Mouse (Mus musculus) urinary bladder, adult 2 months (tissue): Measurements from ENCODE around the gene Fam3a. TPM values are rescaled to one million over a fixed set of nuclear protein-coding genes. Genes with fewer than 3 reads are reported as not detected.
"Not testable (repeated sequence)": the region's sequence is repeated elsewhere in the genome, so short reads cannot be mapped to it uniquely, and the experiment has no call there.

ENCODE experiments used
- DNase-seq: peaks from one replicate; pipeline ENCODE4 v3.0.0; 2022; ENCODE audit warnings: low spot score
- polyA plus RNA-seq: library from polyadenylated mRNA; depleted of rRNA; stranded (reverse); fragments of >200 nt; gene quantifications from 2 replicates; pipeline ENCODE4 v1.2.3, GENCODE M21; 2012; rRNA removed

Gene Fam3a
- 38.3 and 40.6 TPM in 2 replicates for polyA plus RNA-seq

DNA sequence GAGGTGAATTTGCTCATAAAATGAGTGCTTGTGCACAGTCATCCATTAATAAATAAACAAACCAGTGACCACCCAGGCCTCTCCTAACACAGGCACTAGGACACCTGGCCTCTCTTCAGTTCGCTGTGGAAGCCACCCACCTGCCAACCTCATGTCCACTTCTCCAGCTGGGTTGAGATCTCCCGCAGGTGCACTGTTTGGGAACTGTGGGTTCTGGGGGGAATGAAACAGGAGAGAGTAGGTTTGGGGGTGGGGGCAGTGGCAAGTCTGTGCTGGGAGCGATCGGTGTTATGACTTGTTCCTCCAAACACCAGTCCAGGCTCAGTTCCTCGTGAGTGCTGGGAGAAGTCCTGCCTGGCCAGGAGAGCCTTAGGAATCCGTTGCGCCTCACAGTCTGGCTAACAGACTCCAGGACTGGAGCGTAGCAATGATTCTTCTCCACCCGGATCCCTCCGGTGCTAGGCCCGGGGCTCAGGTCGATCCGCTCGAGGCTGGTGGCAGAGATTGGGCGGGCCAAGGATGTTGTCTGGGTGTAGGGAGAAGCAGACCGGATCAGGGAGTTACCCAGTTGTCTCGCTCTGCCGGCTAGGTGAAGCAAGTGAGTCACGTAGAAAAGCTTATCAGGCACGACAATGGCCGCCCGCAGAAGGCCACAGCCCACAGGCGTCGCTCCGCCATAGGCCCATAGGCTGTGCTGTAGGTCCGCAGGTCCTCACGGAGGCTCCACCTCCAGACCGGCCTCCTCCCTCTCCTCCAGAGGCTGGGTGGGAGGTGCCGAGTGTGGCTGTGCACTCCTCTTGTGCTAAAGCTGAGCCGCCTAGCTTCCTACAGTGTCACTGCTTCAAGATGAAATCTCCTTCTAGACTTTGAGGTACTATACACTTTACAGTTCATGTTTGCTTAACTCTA is at the start of gene Fam3a, which contains the start of gene Ikbkg:
Gene Fam3a, minus strand, starts transcription at position 738 of the 909 bp plus-strand sequence.
Gene Ikbkg, plus strand, starts transcription at position 756 of the 909 bp plus-strand sequence.
- DNase-seq, result peak; percentile 59

DNA sequence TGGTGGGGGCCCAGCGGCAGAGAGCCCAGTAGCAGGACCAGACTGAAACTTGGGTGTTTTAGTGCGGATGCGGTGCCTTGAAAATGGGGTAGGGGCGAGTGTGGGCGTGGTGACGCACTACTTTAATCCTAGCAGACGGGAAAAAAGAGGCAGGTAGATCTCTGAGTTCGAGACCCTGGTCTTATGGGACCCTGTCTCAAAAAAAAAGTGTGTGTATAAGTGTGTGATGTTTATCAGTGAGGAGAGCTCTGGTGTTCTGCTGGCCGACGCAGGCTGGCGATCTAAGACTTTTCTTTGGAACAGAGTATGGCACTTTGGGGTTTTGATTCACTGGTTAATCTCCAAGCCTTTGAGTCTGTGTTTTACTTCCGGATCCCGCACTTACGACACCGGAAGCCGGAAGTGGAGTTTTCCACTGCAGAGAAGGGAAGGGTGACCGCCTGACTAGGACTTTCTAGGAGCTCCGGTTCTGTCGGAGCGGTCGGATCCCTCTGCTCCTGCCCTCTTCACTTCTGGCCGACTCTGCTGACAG is 36.3 kb upstream of the Fam3a start:
- no peak for DNase-seq

DNA sequence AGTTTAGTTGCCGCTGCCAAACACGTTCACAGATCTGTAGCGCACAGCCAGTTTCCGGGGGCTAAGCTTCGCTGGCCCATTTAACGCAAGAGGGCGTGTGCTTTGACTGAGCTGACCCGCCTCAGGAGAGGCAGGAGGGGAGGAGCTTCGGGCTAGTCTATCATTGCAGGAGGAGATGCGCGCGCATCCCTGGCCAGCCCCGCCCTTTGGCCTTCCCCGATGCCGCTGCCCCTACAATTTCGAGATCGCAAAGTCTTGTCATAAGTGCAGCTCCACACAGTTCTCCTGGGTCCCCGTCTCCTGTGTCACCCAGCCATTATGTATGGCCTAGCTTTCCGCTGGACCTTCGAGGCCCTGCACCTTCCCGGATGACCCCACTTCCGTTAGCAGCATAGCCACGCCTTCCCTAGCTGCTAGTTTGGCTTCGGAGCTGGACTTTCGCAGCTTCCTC is 35.8 kb upstream of the Fam3a start, which contains the start of gene G6pdx:
Gene G6pdx, minus strand, starts transcription at position 369 of the 451 bp plus-strand sequence.
- DNase-seq, result peak; percentile 69

DNA sequence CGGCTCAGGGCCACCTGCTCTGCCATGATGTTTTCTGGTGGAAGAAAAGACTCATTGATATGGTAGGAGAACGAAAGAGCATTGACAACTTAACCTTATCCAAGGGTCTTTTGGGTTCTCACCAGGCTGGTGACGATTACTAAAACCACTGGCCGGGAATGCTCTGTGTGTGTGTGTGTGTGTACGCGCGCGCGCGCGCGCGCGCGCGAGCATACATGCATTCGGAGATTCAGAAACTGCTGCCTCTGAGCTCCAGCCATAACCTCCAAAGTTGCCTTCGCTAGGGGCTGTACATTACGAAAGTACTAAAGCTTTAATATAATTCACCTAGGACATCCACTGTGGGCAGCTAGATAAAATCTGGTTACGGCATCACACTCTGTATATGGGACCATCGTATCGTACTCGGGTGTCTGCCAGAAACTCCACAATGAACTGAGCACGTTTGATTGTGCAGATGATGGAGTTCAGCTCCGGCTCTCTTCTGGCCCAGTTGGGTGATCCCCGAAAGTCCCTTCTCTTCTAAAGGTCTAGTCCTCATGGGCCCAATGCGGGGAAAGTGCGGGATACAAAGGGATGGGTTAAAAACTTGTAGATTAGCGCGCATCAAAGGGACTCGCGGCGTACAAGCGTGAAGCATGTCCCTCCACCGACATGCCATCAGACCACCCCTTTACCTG is 35.2 kb upstream of the Fam3a start:
- DNase-seq, result no peak

DNA sequence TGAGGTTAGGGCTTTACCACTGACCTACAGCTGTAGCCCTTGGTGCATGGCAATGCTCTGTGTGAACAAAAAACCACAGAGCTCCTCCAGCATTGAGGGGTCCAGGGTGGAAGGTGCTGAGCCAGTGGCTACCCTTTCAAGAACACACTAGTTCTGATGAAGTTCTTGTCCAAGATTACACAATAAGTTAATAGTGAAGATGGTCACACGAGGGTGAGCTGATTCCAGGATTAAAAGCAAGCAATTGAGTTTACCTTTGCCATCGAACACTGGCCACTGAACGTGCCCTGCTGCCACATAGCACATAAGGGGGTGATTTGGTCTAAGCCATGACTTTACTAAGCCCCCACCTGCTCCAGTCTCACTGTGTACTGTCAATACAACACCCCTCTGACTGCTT is 34.0 kb upstream of the Fam3a start:
- DNase-seq, result no peak

DNA sequence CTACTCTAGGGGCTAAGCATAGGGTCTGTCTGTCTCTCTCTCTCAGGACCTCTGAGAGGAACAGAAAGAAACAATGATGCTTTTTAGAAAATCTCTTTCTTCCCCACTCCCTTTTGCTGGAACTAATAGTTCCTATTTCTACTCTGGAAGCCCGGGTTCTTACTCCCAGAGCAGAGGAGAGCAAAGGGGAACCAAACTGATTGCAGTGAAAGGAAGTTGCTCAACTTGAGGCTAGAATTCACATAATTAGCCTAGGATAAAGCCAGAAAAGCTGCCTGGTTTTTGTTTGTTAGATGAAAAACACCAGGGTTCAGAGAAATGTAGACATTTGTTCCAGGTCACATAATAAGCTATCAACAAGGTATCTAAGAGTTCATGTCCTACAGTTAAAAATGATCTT is 33.2 kb upstream of the Fam3a start:
- DNase-seq, result no peak

DNA sequence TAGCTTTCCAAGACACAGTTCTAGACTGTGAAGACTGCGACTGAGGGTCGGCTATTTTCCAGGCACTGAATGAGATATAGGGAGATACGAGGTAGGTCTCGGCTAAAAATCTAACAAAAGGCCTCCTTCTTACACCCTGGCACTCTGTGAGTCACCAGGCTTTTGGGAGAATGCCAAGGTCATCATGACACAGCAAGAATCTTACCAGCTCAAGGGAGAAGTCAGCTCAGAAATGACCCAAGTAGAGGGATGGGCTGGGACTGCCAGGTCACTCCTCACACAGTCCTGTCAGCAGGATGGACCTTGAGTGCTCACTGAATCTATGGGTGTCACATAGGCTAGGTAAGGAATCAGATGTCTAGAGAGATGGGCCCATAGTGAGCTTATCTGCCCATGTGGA is 32.1 kb upstream of the Fam3a start:
- DNase-seq, result no peak

DNA sequence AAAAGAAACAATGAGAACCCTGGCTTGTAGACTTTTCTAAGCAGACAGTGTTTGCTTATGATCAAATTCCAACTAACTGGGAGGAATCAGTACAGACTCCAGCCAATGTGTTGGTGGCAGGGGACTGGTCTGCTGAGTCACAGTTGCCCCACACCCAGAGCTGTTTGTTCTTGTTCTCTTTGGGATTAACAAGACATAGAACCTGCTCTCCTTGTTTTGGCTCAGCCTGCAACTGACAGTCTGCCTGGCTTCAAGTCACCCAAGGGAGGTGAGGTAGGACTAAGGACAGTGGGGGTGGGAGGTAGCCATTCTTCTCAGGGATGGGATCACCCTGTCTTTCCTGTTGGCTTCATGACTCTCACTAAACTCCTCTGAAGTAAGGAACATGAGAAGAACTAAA is 31.4 kb upstream of the Fam3a start:
- no peak for DNase-seq

DNA sequence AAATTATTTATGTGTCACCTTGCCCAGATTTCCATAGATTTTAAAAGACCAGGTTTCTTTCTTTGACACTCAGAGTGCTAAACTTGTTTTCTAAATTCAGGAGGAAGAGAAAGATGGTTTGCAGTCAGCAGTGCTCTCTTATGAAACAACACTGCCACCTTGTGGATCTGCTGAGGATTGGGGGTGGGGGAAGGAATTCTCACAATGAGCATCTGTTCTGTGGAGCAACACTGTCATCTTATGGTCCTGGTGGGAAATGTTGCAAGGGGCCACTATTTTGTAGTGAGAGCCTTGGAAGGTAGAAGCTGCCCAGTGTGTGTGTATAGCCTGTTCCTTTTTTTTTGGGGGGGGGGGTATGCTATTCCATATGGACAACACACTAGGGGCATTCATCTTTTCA is 20.3 kb upstream of the Fam3a start:
- no peak for DNase-seq

DNA sequence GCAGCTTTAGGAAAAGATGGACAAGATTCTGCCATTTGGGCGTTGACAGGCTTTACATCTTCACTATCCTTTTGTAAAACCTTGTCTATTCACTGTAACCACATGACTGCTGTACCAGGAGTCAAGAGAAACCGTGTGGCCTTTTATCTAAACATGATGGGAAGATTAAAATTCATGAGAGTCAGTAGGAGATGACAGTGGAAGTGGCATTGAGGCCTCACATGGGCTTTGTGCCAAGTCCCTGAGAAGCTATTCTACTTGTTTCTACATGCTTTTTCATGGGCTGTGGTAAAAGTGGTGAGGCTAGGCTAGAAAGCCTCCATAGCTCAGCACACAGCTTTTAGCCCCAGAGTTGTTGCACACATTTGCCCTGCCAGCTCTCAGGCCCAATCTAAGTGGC is 15.3 kb upstream of the Fam3a start:
- no peak for DNase-seq

DNA sequence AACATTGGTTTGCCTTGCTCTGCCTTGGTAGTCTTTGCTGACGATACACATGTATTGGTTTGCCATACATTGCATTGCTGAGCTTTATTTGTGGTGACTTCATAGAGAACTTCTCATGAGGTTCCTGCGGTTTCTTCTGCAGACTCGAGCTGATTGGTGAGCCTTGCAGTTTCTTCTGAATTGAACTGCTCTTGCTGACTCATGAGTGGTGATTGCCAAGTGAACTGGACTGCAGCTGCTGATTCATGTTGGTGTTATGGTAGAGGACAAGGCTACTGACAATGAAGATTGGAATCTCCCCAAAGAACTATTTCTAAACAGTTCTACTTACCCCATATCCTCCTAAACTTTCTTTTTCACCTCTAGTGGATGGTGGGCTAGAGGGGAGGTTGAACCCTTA is 7.1 kb upstream of the Fam3a start:
- DNase-seq, result no peak

DNA sequence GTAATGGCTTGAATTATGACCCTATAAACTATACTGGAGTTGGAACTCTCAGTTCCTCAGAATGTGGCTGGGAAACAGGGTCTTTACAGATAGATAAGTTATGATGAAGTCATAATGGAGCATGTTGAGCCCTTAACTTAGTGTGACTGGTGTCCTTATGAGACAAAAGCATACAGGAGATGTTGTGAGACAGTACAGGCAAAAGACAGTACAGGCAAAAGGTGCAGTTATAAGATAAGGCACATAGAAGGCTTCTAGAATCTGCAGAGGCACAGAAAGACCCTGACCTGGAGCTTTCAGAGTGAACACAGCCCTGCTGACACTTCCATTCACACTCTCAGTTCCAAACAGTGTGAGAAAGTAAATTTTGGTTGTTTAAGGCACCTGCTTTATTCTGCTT is 4.9 kb downstream of the Fam3a start:
- no peak for DNase-seq

DNA sequence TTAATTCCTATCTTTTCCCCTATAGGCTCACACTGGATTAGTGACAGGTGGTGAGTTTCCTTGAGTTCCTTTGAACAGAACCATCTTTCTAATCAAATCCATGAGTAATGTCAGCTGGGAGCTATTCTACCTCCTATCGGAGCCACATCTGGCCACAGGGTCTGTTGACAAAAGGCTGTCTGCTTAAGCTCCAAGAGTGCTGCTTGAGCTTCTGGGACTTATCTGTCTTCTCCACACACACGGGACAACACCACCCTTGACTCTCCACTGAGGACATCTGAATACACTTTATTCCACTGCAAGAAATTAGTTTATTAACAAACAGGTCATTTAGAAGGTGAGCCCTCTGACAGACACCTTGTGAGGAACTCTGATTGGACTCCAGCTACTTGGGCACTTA is 8.6 kb downstream of the Fam3a start:
- DNase-seq, result no peak

DNA sequence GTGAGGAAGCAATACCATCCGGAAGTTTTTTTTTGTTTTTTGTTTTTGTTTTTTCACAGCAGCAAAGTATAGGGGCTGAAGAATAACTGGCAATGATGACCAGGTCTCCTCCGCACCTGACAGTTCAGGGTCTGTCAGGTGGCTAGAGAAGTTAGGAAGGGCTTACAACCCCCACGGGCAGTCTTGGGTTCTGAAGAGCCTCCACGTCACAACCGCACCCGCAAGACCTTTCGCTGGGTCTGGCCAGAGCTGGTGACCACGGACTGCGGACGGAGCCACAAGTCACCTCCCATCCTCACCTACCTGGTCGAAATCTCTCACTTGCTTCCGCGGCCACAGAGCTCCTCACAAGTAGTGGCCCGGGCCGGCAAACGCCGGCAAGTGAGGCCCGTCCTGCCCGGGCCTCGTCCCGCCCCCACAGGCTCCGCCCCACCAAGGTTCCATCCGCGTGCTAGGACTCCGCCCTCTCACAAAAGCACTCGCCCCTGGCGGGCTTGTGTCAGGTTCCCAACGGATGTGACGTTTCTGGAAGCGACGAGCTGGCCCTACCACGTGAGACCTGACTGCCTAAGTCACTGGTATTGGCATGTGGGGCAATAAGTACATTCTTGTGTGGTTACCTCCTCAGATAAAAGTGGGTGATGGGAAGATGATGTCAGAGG is 20.1 kb downstream of the Fam3a start, which contains the start of the genes Ubl4a and Slc10a3:
Gene Ubl4a, minus strand, starts transcription at position 331 of the 662 bp plus-strand sequence.
Gene Slc10a3, minus strand, starts transcription at position 462 of the 662 bp plus-strand sequence.
- DNase-seq, result peak; percentile 52

DNA sequence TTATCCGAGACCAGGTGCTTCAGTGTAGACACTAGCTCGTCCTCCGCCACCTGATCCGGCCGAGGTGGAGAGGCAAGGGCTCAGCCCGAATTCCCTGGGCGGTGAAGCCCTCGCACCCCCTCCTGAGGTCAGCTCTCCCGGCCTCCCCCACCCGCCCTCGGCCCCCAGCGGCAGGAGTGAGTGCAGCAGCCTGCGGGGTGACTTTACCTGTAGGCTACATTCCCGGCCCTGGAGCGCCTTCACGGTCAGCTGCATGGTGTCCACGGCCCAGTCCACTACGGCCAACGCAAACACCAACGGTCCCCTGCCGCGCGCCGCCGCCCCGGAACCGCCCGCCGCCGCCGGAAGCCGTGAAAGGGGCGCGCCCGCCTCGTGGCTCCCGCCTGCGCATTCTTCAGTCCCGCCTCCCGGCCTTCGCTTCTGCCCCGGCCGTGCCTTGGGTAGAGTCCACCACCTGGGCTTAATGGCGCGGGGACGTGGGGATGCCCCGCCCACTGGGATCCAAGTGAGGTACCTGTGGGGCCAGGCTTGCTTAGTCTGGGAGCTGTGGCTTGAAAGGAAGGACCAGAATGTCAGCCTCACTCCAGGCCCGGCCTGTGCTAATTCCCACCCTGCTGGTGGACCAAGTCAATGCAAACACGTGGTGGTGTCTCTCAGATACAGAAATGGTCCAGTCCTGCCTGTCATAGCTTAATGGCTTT is 24.7 kb downstream of the Fam3a start:
- peak; percentile 63 for DNase-seq

DNA sequence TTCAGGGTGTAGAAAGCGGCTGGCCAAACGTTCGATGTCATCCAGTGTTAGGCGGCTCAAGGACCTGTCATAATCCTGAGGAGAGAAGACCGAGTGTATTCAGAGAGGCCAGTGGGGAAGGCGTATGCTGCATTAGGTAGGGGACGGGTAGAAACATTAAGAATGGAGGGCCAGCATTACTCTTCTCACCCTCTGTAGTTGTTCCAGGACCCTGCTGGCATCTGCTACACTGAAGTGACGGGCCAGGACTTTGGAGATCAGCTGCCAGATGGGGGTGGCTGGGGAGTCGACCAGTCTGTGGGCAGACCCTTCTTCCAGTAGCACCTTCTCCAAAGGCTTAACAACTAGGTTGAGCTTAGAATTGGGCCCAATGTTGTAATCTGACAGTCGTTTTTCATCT is 25.6 kb downstream of the Fam3a start:
- DNase-seq, result no peak

DNA sequence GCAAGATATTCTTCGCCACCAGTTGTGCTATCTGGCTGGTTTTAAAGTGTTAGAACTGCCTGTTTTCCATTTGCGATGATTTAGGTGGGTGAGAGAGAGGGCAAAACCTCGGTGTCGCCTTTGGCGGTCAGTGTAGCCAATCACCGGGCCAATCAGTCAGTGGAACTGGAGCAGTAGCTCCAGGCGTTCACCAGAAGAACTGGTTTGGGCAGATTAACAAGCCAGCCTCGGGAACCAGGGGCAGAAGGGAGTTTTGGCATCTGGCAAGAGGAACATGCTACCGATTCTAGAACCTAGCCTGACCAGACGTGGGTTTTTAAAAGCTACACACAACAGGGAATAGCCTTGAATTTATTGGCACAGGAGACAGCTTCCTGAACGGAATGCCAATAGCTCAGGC is 33.9 kb downstream of the Fam3a start:
- peak; percentile 21 for DNase-seq

DNA sequence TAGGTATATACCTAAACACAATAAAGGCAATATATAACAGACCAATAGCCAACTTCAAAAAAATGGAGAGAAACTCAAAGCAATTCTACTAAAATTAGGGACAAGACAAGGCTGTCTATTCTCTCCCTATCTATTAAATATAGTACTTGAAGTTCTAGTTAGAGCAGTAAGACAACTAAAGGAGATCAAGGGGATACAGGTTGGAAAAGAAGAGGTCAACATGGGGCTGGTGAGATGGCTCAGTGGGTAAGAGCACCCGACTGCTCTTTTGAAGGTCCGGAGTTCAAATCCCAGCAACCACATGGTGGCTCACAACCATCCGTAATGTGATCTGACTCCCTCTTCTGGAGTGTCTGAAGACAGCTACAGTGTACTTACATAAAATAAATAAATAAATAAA is 36.0 kb downstream of the Fam3a start:
- not testable (repeated sequence) for DNase-seq

DNA sequence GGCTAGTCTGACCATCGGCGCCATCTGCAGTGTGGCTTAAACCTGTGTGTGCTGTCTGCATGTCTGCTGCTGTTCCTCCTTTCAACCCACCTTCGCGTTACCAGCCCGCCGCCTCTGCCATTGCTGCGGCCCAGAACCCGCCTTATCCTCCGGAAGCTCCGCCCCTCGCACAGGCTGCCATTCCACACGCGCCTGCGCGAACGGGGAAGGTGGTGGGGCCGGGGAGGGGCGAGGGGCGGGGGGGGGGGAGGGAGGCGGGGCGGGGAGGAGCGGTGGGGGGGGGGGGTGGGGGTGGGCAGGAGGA is 39.7 kb downstream of the Fam3a start, which contains the start of gene Lage3:
Gene Lage3, minus strand, starts transcription at position 152 of the 304 bp plus-strand sequence.
- peak; percentile 46 for DNase-seq

DNA sequence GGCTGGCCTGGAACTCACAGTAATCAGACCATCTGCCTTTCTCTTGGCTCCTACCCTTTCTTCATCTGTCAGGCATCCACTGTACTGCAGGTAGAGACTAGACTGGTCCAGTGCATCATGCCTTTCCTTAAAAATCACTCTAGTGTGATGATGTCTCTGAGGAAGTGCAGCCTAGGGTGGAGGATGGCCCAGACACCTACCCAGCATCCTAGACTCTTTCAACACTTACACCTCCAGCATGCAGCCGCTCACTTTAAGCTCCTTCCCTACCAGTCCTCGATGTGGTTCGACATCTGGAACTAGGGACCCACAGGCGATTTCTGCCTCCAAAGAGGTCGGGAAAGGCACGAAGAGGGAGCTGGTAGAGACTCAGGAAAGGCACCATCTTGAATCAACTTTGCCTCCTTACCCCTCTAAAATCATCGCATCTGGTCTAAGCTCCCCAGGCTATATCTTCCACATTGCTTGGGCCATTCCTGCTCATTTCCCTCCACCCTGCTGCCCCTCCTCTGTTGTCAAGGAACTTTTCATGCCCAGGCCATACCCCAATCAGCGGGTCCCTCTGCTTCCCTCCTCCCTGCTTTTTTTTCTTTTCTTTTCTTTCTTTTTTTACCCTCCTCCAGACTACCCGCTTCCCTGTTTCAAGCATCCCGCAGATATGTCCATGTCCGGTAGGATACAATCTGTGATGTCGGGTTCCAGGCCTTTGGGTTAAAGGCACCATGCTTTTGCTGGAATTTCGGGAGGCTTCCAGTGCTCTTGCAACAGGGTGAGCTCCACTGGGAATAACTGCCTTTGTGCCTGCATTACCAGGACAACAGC is 40.2 kb downstream of the Fam3a start:
- no peak for DNase-seq
